Mouse (Mus musculus) lung, postnatal 0 days (tissue): ENCODE measurements around the gene Klhl2.

Source experiments
- CTCF ChIP-seq: IDR thresholded peaks from 2 replicates; pipeline ENCODE4 v1.5.1; 2016; ENCODE audit warnings: antibody characterized with exemption, mild to moderate bottlenecking
- EP300 ChIP-seq: IDR thresholded peaks from 2 replicates; pipeline ENCODE4 v1.6.1; 2016; ENCODE audit warnings: antibody characterized with exemption, mild to moderate bottlenecking, control low read depth

- no peak for TF ChIP-seq CTCF
- TF ChIP-seq EP300, result no peak
Observed at GRCm38 (mm10) chr8:64757956-64758355, 91.9 kb downstream of the Klhl2 start.
